In genomic region chr16:10565278-10565885, GRCm38 (mm10) we compare ENCODE assay signal across 8 mouse cellular contexts. TPM values are rescaled to one million over a fixed set of nuclear protein-coding genes. Genes with fewer than 3 reads are reported as not detected.
DNase-seq lines count a peak whose midpoint lies in the region; ATAC-seq and TF ChIP-seq lines count a peak whose summit lies in the region.

No protein-coding gene starts in this region.

- TF ChIP-seq CTCF in C2C12 (IDR thresholded peaks at IDR 0.05; ENCODE audit: control insufficient read depth, insufficient read depth, insufficient read length): peak; percentile 86
- peak; percentile 97; the same call in 1 of the 2 replicates for TF ChIP-seq CTCF in heart, adult 2 months (IDR thresholded peaks at IDR 0.05)
- peak; percentile 97 for TF ChIP-seq CTCF in liver, adult 2 months (IDR thresholded peaks at IDR 0.05; ENCODE audit: low read depth, low read length)

- WGBS in heart, adult 2 months: 29% methylated on average over 4 of the region's 4 CpGs
- WGBS in liver, adult 2 months: 50% methylated on average over 4 of the region's 4 CpGs
- 30% methylated on average over 4 of the region's 4 CpGs for WGBS in stomach, embryonic 15.5 days

- no peak overlapping the region for H3K9ac ChIP-seq in heart, adult 2 months (ENCODE audit: low read depth, low read length)
- H3K9ac ChIP-seq in liver, adult 2 months (ENCODE audit: low read depth, low read length): no peak overlapping the region
- H3K9ac ChIP-seq in stomach, embryonic 15.5 days: no peak overlapping the region

- no peaks in the 10 kb centered on the region for H3K79me2 ChIP-seq in C2C12 (ENCODE audit: control insufficient read depth, insufficient read depth)
- H3K79me2 ChIP-seq in heart, adult 2 months (replicated peaks; ENCODE audit: control insufficient read depth, insufficient read depth, low read length): no peaks in the 10 kb centered on the region
- no peaks in the 10 kb centered on the region for H3K79me2 ChIP-seq in liver, adult 2 months (ENCODE audit: control insufficient read depth, insufficient read depth, low read length)

- ATAC-seq in stomach, embryonic 15.5 days (ENCODE audit: insufficient read depth, low FRiP score, low read depth): peak; percentile 71; the same call in 1 of the 2 replicates

- peak; percentile 70 for TF ChIP-seq EP300 in heart, adult 2 months (IDR thresholded peaks at IDR 0.05; ENCODE audit: insufficient read depth, low read depth, low read length)

- H3K4me2 ChIP-seq in stomach, embryonic 15.5 days: no peak overlapping the region

- intact Hi-C loops in heart, adult 2 months (cut with DNase I): loop anchor here (2.0 kb wide), 1 partner anchor 219 kb away; the partner anchor contains the start of gene Socs1

- no peaks in the 10 kb centered on the region for H3K36me3 ChIP-seq in C2C12 (ENCODE audit: control insufficient read depth, insufficient read depth)
- H3K36me3 ChIP-seq in heart, adult 2 months (ENCODE audit: control insufficient read depth, insufficient read depth, low read length): peaks cover 8% of the 10 kb centered on the region; the same call in 1 of the 2 replicates
- peaks cover 9% of the 10 kb centered on the region for H3K36me3 ChIP-seq in liver, adult 2 months (ENCODE audit: control insufficient read depth, insufficient read depth, low read length)
- H3K36me3 ChIP-seq in stomach, embryonic 15.5 days: peaks cover 6% of the 10 kb centered on the region; the same call in 1 of the 2 replicates

- H3K27me3 ChIP-seq in C2C12 (ENCODE audit: control insufficient read depth, insufficient read depth, insufficient read length): no peaks in the 10 kb centered on the region
- no peaks in the 10 kb centered on the region for H3K27me3 ChIP-seq in heart, adult 2 months (ENCODE audit: control insufficient read depth, insufficient read depth, low read length)
- H3K27me3 ChIP-seq in liver, adult 2 months (ENCODE audit: control insufficient read depth, insufficient read depth, low read length): no peaks in the 10 kb centered on the region
- H3K27me3 ChIP-seq in stomach, embryonic 15.5 days (replicated peaks): no peaks in the 10 kb centered on the region

- H3K4me1 ChIP-seq in heart, adult 2 months (ENCODE audit: control insufficient read depth, insufficient read depth, low read length): peaks cover 3% of the 10 kb centered on the region; the same call in 1 of the 2 replicates
- no peaks in the 10 kb centered on the region for H3K4me1 ChIP-seq in liver, adult 2 months (ENCODE audit: control insufficient read depth, insufficient read depth, low read length)
- no peaks in the 10 kb centered on the region for H3K4me1 ChIP-seq in stomach, embryonic 15.5 days

- no peak overlapping the region for H3ac ChIP-seq in C2C12 (ENCODE audit: control insufficient read depth, insufficient read length, low read depth)

- DNase-seq in adrenal gland, adult 8-10 months: peak; percentile 57
- peak; percentile 75 for DNase-seq in embryo, embryonic 9.5 days (ENCODE audit: extremely low spot score)
- peak; percentile 63 to 74 for DNase-seq in heart, adult 2 months
- peak; percentile 26 to 61 for DNase-seq in kidney, adult 8-10 months
- DNase-seq in liver, adult 2 months (ENCODE audit: extremely low read depth, low read depth, low spot score): peak; percentile 33
- DNase-seq in natural killer cell, adult 2 months (ENCODE audit: low spot score in 2 of 2): peak; percentile 50 to 68

- H3K4me3 ChIP-seq in C2C12 (ENCODE audit: insufficient read depth, poor library complexity, severe bottlenecking): no peak overlapping the region
- no peak overlapping the region for H3K4me3 ChIP-seq in heart, adult 2 months
- no peak overlapping the region for H3K4me3 ChIP-seq in liver, adult 2 months (ENCODE audit: insufficient read depth, low read depth, low read length)
- no peak overlapping the region for H3K4me3 ChIP-seq in stomach, embryonic 15.5 days (replicated peaks)

- no peaks in the 10 kb centered on the region for H3K9me3 ChIP-seq in stomach, embryonic 15.5 days

- no peaks in the 10 kb centered on the region for H3K79me3 ChIP-seq in C2C12 (ENCODE audit: low read depth)

- no peak overlapping the region for H3K27ac ChIP-seq in heart, adult 2 months
- no peak overlapping the region for H3K27ac ChIP-seq in liver, adult 2 months (replicated peaks; ENCODE audit: insufficient read depth, low read depth, low read length)
- no peak overlapping the region for H3K27ac ChIP-seq in stomach, embryonic 15.5 days

- no peak for TF ChIP-seq POLR2A in heart, adult 2 months (IDR thresholded peaks at IDR 0.05; ENCODE audit: insufficient read depth, low read depth, low read length)
- TF ChIP-seq POLR2A in liver, adult 2 months (IDR thresholded peaks at IDR 0.05; ENCODE audit: extremely low read depth, insufficient read depth, low read length): no peak

TF ChIP-seq in C2C12, 6 proteins besides CTCF, POLR2A, EP300 and RAD21:
- TF ChIP-seq CEBPB (IDR thresholded peaks at IDR 0.05; ENCODE audit: low read depth): no peak
- TF ChIP-seq MAX (IDR thresholded peaks at IDR 0.05): no peak
- no peak for TF ChIP-seq USF1 (IDR thresholded peaks at IDR 0.05; ENCODE audit: low read depth)
- no peak for TF ChIP-seq MYOG (IDR thresholded peaks at IDR 0.05; ENCODE audit: control insufficient read depth, extremely low read depth, insufficient read length)
- TF ChIP-seq FOSL1 (IDR thresholded peaks at IDR 0.05; ENCODE audit: insufficient read depth, low read length, poor library complexity, severe bottlenecking): no peak

RNA-seq across cellular contexts. Expression of gene Clec16a, which starts 20.2 kb away (rescaled TPM):
- polyA plus RNA-seq in C2C12 (2012; fragmentation: generic; extraction: Trizol): 10.0 TPM
- total RNA-seq in adrenal gland, adult 8-10 months (2022): 10 to 100 TPM; 37.2 to 55.9 (median 51.3) TPM
- 10 to 100 TPM; 55.4 to 57.5 TPM for total RNA-seq in heart, adult 2 months (2021)
- polyA plus RNA-seq in heart, adult 2 months (2012; rRNA removed): 27.6 and 47.7 TPM in 2 replicates
- total RNA-seq in liver, adult 2 months (2014; rRNA removed): 11.6 and 13.4 TPM in 2 replicates
- polyA plus RNA-seq in liver, adult 2 months (2012; rRNA removed): 8.5 and 9.8 TPM in 2 replicates
- 31.0 and 31.5 TPM in 2 replicates for polyA plus RNA-seq in stomach, embryonic 15.5 days (2015; fragmentation: Nextera tagmentation; extraction: Ambion mirVana)

RNA-seq across cellular contexts. Expression of gene Dexi, which starts 22.5 kb away (rescaled TPM):
- polyA plus RNA-seq in C2C12 (2012; fragmentation: generic; extraction: Trizol): 17.1 TPM
- total RNA-seq in adrenal gland, adult 8-10 months (2022): 10 to 100 TPM; 21.3 to 29.9 (median 25.9) TPM
- 10 to 100 TPM; 32.1 to 41.1 TPM for total RNA-seq in heart, adult 2 months (2021)
- polyA plus RNA-seq in heart, adult 2 months (2012; rRNA removed): 56.8 and 65.5 TPM in 2 replicates
- total RNA-seq in liver, adult 2 months (2014; rRNA removed): 8.9 and 12.3 TPM in 2 replicates
- 70.0 and 99.8 TPM in 2 replicates for polyA plus RNA-seq in liver, adult 2 months (2012; rRNA removed)
- polyA plus RNA-seq in stomach, embryonic 15.5 days (2015; fragmentation: Nextera tagmentation; extraction: Ambion mirVana): 19.3 and 22.2 TPM in 2 replicates
